Mouse (Mus musculus) gonadal fat pad, adult 2 months (tissue): ENCODE data around the gene Hsf2bp. TPM values are rescaled to one million over a fixed set of nuclear protein-coding genes. Genes with fewer than 3 reads are reported as not detected.

ENCODE experiments used
- DNase-seq: peaks from one replicate; pipeline ENCODE4 v3.0.0-alpha.2; 2012; ENCODE audit warnings: low read depth
- polyA plus RNA-seq: library from polyadenylated mRNA; depleted of rRNA; stranded (reverse); fragments of >200 nt; gene quantifications from 2 replicates; pipeline ENCODE4 v1.2.3, GENCODE M21; 2012

Hsf2bp gene
- polyA plus RNA-seq, 1 experiment = 0.69 TPM

- DNase-seq = no peak
Observed at GRCm38 (mm10) chr17:31982326-31983190, 53.6 kb downstream of the Hsf2bp start.

GRCm38 (mm10) chr17:31979888-31980287 lies 56.3 kb downstream of the Hsf2bp start:
- DNase-seq = no peak

DNA sequence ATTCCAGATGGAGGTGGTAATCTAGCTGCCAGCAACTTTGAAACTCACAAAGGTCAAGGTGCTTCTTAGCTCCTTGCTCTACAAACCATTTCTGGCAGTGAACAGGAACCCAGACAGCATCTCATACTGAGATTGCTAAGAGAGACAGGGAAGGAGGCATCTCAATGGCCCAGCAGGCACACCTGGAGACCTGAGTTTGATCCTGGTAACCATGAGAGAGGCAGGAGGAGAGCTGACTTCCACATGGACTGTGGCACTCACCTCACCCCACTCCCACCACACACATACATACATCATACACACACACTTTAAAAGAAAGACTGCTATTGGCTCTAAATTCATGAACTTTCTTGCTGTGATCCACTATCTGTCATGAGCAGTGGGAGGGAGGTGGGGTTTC lies 59.0 kb downstream of the Hsf2bp start:
- no peak for DNase-seq

- DNase-seq = no peak
Observed at GRCm38 (mm10) chr17:31976501-31976900, 59.6 kb downstream of the Hsf2bp start.

GRCm38 (mm10) chr17:31974694-31975093 lies 61.5 kb downstream of the Hsf2bp start:
- no peak for DNase-seq

DNA sequence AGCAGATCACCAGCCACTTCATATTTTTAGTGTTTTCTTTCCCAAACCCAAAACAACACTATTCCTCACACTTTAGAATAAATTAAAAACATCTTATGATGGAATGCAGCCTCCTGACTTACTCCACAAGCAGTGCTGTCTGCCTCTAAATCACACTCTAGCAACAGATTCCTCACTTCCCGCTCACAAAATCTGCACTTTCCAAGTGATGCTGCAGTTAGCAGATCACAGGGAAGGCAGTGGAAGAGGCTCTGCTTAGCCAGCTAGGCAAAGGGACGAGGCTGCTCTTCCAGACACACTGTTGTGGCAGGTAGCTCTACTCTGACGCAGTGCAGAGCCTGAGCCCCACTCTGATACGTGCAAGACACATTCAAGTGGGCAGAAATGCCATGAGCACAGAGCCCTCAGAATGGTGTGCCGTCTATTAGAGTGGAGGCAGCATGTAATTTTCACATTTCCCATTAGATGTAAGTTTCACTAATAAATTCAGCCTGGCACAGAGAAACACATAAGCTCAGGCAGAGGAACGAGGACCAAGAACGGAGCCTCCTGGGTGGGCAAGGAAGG lies 62.4 kb downstream of the Hsf2bp start:
- DNase-seq = no peak

GRCm38 (mm10) chr17:31970890-31971289 lies 65.3 kb downstream of the Hsf2bp start:
- no peak for DNase-seq

DNA sequence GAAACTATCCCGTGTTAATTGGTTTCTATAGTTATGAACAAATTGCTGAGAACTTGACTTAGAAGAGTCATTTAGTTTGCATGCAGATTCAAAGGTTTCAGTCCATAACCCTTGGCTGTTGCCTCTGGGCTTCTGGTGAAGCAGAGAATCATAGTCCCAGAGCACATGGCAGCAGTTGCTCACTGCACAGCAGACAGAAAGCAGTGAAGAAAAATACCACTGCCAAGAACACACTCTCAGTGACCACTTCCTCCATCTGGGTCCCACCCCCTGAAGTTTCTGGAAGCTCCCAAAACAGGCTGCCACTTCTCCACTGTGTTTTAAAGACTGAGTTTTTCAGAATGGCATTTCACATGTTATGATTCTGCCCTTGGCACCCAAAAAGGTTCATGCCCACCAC lies 67.3 kb downstream of the Hsf2bp start:
- DNase-seq = no peak

DNA sequence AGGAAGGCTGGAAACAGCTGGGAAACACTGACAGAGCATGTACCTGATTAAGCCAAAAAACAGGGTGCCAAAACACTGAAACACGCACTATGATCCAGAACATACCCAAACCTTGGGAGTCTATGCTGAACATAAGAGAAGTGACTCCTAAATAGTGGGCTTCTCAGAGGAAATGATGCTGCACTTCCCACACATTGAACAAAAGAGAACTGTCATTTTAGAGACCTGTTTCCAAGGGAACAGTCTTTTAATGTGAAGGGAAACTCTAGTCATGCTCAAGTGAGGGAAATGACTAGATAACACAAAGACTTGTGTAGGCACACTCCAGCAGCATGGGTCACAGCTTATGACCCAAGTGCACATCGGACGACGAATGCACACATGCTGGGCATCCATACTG lies 68.8 kb downstream of the Hsf2bp start:
- no peak for DNase-seq

DNA sequence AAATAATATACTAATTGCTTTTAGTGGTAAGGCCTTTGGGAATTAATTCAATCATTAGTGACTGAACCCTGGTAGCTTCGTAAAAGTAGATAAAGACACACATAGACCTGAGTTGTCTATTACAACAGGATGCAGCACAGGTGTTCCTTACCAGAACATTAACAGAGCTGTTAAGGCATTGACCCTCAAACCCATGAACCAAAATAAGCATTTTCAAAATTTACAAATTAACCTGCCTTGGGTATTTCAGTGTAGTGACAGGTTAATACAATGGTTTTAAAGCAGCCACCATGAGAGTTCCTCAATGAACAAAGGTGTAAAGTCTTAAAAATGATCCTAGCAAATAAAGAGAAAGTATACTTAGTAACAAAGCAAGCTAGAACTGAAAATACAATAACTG lies 69.6 kb downstream of the Hsf2bp start:
- no peak for DNase-seq

DNA sequence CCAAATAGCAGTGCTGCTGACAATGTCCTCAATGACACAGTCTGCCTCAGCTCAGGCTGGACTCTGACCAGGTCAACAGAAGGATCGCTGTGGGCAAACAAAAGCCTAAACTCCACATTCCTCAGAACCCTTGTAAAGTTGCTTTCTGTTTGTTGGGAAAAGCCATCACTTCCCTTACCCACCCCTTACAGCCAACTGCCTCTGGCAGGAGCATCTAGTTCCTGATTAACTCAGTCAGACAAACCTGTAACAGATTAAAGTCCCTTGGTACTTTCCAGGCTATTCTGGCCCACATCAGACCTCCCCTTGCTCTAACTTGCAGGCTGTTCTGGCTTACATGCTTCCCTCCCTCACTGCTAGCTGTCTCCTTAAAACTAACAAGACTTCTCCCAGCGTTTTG lies 70.5 kb downstream of the Hsf2bp start:
- DNase-seq = no peak

DNA sequence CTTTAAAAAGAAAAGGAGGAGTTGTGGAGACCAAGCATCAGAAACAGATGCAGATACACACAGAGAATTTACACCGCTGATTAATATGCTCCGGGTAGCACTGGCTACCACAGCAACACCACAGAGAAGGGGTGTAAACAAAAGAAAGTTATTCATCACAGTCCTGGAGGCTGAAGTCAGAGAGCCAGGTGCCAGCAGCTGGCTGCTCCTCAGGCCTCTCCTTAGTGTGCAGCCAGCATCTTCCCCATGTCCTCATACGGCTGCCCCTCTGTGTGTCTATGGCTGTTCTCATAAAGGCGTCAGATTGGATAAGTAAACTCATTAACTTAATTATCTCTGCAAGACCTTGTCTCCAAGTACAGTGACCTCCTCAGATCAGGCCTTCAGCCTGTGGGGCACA lies 73.2 kb downstream of the Hsf2bp start:
- DNase-seq = no peak

DNA sequence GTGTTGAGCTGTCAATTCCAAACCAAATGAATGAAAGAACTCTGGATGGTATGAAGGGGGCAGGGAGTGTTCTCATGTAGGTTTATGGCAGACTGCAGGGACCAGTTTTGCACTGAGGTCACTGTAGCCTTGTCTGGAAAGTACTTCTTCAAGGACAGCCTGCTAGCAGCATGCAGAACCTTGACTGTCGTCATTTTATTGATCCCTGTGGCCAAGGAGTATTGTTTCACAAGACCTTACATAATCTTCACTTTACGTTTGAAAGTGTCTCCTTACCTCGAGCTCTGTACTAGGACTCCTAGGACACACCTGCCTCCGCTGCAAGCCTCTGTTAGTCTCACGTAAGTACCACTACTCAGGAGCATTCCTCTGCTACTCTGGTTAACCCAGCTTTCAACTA lies 73.9 kb downstream of the Hsf2bp start:
- no peak for DNase-seq

- DNase-seq = no peak
Observed at GRCm38 (mm10) chr17:31954551-31955140, 81.5 kb downstream of the Hsf2bp start.

GRCm38 (mm10) chr17:31949076-31949475 lies 87.1 kb downstream of the Hsf2bp start:
- no peak for DNase-seq

GRCm38 (mm10) chr17:31946436-31946835 lies 89.7 kb downstream of the Hsf2bp start:
- DNase-seq = no peak

GRCm38 (mm10) chr17:31943881-31944539 lies 92.1 kb downstream of the Hsf2bp start:
- DNase-seq = no peak

- DNase-seq = no peak
Observed at GRCm38 (mm10) chr17:31941616-31942015, 94.5 kb downstream of the Hsf2bp start.

DNA sequence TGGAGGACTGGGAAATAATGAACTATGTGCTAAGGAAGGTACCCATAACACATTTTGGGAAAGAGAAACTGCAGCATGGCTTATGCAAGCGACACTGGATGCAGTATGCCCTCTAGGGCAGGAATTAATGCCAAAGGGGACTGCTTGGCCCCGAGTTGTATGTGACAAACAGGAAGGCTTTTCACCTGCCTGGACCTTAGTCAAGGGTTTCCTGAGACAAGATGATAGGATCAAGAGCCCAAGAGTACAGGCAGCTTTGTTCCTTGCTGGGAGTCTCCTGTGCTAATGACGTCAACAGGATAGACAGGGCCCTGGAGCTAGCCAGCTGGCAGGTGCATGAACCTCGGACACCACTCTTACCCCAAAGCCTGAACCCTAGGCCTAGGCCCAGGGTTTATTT lies 95.5 kb downstream of the Hsf2bp start:
- DNase-seq = no peak

DNA sequence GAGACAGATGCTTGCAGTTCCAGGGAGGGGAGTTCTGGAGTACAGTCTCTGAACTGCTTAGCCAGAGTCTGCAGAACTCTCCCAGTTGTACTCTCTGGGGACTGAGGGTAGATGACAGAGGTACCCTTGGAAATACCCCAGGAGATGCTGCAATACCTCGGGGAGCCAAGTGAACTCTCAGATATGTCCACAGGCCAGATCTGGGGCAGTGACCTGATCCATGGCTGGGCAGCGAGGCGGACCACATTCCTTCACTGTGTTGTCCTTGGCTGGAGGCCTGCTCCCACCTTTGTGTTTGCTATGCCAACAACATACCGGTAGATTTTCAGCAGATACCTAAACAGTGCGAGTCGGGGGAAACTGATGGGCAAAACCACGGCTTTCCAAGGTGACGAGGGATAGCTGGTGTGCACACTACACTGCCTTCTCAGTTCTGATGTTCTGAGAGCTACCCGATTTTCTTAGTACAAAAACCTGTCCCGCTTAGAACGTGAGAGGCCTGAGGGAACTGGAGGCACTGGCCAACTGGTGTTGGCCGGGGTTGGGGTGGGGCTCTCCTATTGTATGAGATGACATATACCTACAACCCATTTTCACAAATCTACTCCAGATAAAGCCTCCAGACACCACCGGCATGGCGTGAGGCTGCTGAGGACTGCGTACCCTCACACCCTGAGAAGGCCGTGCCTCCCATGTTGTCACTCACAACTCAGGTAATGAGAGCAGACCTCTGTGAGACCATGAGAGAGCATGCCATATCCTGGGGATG lies 96.7 kb downstream of the Hsf2bp start:
- no peak for DNase-seq

DNA sequence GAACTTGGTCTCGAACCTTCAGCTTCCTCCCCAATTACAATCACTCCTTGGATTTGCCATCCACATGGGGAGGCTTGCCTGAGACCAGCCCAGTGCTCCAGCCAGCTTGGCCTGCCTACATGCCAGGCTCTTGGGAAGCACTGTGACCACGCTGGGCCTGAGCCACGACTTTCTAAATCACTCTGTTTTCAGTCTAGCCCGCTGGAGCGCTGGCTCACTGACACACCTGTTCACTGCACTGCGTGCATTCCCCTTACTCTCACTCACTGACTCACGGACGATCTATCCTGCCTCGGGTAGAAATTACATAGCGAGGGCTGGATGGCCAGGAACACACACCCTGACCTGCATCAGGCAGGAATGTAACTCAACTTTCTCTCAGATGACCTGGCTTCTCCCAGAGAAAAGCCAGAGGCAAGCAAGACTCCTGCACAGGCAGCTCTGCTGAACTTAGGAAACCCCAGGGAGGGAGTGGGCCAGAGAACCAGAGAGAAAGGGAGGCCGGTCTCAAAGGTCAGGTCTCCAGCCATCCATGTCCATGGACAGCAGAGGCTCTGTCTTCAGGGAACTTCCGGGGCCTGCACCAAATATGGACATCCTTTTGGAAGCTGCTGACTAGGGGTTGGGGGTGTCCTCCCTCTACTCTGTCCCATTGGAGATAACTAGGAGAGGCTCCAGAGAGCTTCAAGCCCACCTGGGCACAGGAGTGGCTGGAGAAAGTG lies 97.4 kb downstream of the Hsf2bp start:
- no peak for DNase-seq
